Mouse (Mus musculus) megakaryocyte, embryonic 14.5 days (primary cell): ENCODE results near the gene Mrps9.

Experiments used
- FLI1 ChIP-seq: IDR thresholded peaks from 2 replicates; pipeline ENCODE4 v1.6.1; 2012; ENCODE audit warnings: low read length, inconsistent platforms, mixed read lengths
- GATA1 ChIP-seq: IDR thresholded peaks from 3 replicates; pipeline ENCODE4 v1.6.1; 2012; ENCODE audit warnings: mixed read lengths, low read length, inconsistent platforms, borderline replicate concordance

GRCm38 (mm10) chr1:42953482-42953822 lies 102.4 kb downstream of the Mrps9 start:
- TF ChIP-seq FLI1 (no peak), GATA1 (no peak)
